Mouse (Mus musculus) Patski (cell line): ENCODE results near the gene Actn3. TPM values are rescaled to one million over a fixed set of nuclear protein-coding genes. Genes with fewer than 3 reads are reported as not detected.
A peak's percentile ranks its signal among the peaks of the same experiment; 100 is the strongest.
"Not testable (repeated sequence)": the region's sequence is repeated elsewhere in the genome, so short reads cannot be mapped to it uniquely, and the experiment has no call there.

Source experiments
- ATAC-seq: fragments of 100-300 bp; one replicate; pipeline ENCODE4 v1.8.0; 2021
- CTCF ChIA-PET: fragments of 350-600 bp; sonication (Branson Sonifier 250); formaldehyde crosslinking; loops from one replicate; lab custom pipeline; 2022; ENCODE audit warnings: inconsistent platforms; lab: Charles Lee
- POLR2A ChIA-PET: fragments of 350-600 bp; sonication (Branson Sonifier 250); formaldehyde crosslinking; loops from one replicate; lab custom pipeline; 2022; ENCODE audit warnings: antibody characterized with exemption, inconsistent platforms; lab: Charles Lee
- DNase-seq: peaks from one replicate; pipeline ENCODE4 v3.0.0-alpha.2; 2011; ENCODE audit warnings: low read depth, low spot score
- H3K27me3 ChIP-seq: fragments of 371-371 bp; one replicate; pipeline ENCODE4 v1.5.1; 2021
- CTCF ChIP-seq: fragments of 100-300 bp; IDR thresholded peaks from one replicate; pipeline ENCODE4 v1.5.1; 2021
- in situ Hi-C: fragments of 300-500 bp; cut with MboI; formaldehyde crosslinking; loops from 3 replicates; pipeline ENCODE4 v1.11.1; 2018; ENCODE audit warnings: low pct_unique_long_range_greater_than_20kb, mixed read lengths
- polyA plus RNA-seq: library from polyadenylated mRNA; unstranded; gene quantifications from one replicate; pipeline ENCODE4 v1.2.3, GENCODE M21; 2021

Actn3 gene
- polyA plus RNA-seq, 1 experiment from 2014 or later: 0.10 TPM

DNA sequence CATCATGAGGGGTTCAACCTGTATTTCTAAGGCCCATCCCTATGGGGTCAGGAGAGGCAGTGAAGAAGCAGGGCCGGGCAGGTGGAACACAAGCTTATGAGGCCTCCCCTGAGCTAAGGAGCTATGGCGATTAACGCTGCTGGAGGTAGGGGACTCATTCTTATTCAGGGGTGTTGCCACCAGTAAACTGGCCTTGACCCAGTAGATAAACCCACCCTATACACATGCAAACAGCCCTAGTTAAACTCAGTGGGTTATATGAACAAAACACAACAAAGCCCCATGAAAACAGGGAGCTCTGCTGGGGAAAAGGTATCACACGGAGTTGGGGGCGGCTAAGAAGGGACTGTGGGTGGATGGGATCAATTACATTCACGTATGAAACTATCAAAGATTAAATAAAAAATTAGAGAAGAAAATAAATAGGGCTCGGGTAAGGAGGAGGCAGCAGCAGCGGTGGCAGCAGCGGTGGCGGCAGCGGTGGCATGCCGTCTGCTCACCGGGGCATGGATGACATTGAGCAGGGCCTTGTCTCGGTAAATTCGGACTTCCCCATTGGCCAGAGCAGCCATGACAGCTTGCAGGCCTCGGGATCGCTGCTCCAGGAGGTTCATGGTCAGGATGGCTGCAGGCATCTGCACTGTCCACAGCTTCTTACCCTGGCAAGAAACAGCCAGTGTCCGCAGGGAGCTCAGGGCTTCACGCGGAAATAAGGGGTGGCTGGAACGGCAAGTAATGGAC is 19.2 kb upstream of the Actn3 start:
- DNase-seq (no peak), ATAC-seq (no peak)
- H3K27me3 ChIP-seq: no peaks in the 10 kb centered on the region
- ChIA-PET POLR2A (interaction anchor here (1.2 kb wide), 1 partner anchor 10 kb away, joined by 5 read pairs; no protein-coding TSS in a partner anchor), CTCF (no interaction called here)
- TF ChIP-seq CTCF: no peak
- in situ Hi-C loops: no loop called here

DNA sequence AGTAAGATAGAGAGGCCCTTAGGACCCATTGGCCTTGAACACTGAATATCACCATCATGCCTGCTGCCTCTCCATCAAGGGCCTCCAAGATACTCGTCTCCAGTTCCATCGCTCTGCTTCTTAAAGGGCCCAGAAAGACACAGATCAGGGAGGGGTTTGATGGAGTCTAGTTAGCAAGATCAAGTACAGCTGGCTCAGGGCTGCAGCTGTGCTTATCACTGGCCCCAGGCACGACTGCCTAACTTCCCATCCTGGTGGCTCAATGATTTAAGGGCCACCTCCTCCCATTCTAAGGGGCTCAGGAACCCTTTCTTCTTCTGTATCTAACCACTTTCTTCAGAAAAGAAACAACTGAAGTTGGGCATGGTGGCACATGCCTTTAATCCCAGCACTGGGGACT is 14.1 kb upstream of the Actn3 start:
- ChIA-PET POLR2A (no interaction called here), CTCF (no interaction called here)
- H3K27me3 ChIP-seq: no peaks in the 10 kb centered on the region
- TF ChIP-seq CTCF: no peak
- no peak for ATAC-seq
- in situ Hi-C loops: no loop called here
- no peak for DNase-seq

DNA sequence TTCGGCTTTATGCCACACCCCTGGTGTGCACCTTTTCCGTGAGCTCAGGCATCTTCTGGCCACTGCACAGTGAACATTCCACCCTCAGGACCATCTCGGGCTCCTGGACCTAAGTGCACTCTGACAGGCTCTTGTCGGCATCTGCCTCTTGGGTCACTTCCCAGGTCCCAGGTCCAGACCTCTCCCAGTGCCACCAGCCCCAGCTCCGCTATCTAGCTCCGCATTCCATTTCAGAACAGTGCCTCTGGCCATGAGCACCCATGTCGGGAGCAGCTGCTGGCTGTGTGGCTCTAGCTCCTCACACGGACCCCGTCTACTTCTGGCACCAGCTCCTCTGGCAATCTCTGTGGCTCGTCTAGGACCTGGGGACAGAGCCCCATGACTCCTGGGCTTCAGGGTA is 12.1 kb upstream of the Actn3 start:
- DNase-seq (no peak), ATAC-seq (no peak)
- POLR2A ChIA-PET: no interaction called here

GRCm38 (mm10) chr19:4883961-4884360 is 6.3 kb upstream of the Actn3 start:
- no peak for ATAC-seq
- ChIA-PET POLR2A (interaction anchor here (0.6 kb wide), 1 partner anchor 45 kb away, joined by 3 read pairs; no protein-coding TSS in a partner anchor), CTCF (no interaction called here)
- no peak for TF ChIP-seq CTCF
- in situ Hi-C loops: no loop called here
- DNase-seq: no peak
- H3K27me3 ChIP-seq: no peaks in the 10 kb centered on the region

More for the DNA sequence above, 12.1 kb upstream of the Actn3 start:
- in situ Hi-C loops: no loop called here
- CTCF ChIA-PET: no interaction called here
- H3K27me3 ChIP-seq: no peaks in the 10 kb centered on the region
- TF ChIP-seq CTCF: no peak

DNA sequence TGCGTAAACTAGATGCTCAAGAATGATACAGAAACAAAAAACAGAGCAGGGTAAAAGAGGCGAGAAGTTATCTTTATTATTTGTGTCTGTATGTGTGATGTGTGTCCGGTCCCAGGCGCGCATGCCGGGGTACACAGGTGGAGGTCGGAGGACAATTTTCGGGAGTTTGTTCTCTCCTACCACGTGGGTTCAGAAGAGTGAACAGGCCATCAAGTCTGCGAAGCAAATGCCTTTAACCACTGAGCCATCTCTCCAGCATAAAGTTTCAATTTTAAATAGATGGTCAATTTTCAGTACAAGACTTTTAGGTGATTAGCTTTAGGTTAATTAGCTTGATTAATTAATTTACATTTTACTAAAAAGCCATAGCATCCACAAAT is 1.6 kb upstream of the Actn3 start:
- in situ Hi-C loops: no loop called here
- no peak for TF ChIP-seq CTCF
- DNase-seq (no peak), ATAC-seq (no peak)
- peaks cover 9% of the 10 kb centered on the region for H3K27me3 ChIP-seq
- POLR2A ChIA-PET: no interaction called here
- CTCF ChIA-PET: no interaction called here

GRCm38 (mm10) chr19:4878405-4879323 is 955 bp upstream of the Actn3 start, which contains the start of gene Zdhhc24:
Gene Zdhhc24, plus strand, starts transcription at chr19:4878668.
- ChIA-PET CTCF (interaction anchor here (1.5 kb wide), 1 partner anchor 31 kb away, joined by 4 read pairs; no protein-coding TSS in a partner anchor), POLR2A (no interaction called here)
- in situ Hi-C loops: no loop called here
- DNase-seq (peak; percentile 64), ATAC-seq (peak; percentile 87)
- no peak for TF ChIP-seq CTCF
- peaks cover 13% of the 10 kb centered on the region for H3K27me3 ChIP-seq

GRCm38 (mm10) chr19:4876755-4877154 is 954 bp downstream of the Actn3 start:
- H3K27me3 ChIP-seq: peaks cover 18% of the 10 kb centered on the region
- ChIA-PET POLR2A (no interaction called here), CTCF (interaction anchor here (1.0 to 1.5 kb wide), 2 partner anchors 10 to 29 kb away, joined by 3 to 4 read pairs; no protein-coding TSS in a partner anchor)
- in situ Hi-C loops: no loop called here
- no peak for TF ChIP-seq CTCF
- ATAC-seq (no peak), DNase-seq (no peak)

GRCm38 (mm10) chr19:4876241-4876640 is 1.5 kb downstream of the Actn3 start:
- DNase-seq (no peak), ATAC-seq (no peak)
- CTCF ChIA-PET: interaction anchor here (1.0 kb wide), 1 partner anchor 11 kb away, joined by 3 read pairs; no protein-coding TSS in a partner anchor
- TF ChIP-seq CTCF: no peak
- POLR2A ChIA-PET: no interaction called here
- in situ Hi-C loops: no loop called here
- H3K27me3 ChIP-seq: peaks cover 23% of the 10 kb centered on the region

- in situ Hi-C loops, DNase-seq, CTCF ChIA-PET, ATAC-seq, POLR2A ChIA-PET: not testable (repeated sequence)
- H3K27me3 ChIP-seq: peaks cover 39% of the 10 kb centered on the region
Measured at GRCm38 (mm10) chr19:4874613-4875012, 3.1 kb downstream of the Actn3 start.

DNA sequence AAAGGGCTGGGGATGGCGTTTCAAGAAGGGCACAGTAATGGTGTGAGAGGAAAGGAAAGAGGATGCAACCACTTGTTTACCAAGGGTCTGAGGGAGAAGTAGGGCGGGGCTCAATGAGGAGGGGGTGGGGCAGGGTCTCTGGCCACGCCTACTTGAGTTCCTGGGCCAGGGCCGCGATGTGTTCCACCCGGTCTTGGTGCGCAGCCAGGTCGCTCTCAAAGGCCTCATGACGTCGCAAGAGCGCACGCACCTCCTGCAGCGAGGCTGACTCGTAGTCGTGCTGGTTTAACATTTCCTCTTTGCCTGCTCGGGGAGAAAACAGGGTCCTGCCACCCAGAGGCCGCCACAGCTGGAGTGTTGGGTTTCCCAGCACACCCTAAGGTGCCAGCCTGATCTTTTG is 12.6 kb downstream of the Actn3 start:
- in situ Hi-C loops: no loop called here
- ChIA-PET CTCF (no interaction called here), POLR2A (no interaction called here)
- DNase-seq (no peak), ATAC-seq (no peak)
- H3K27me3 ChIP-seq: peaks cover 35% of the 10 kb centered on the region
- TF ChIP-seq CTCF: no peak
